Mouse (Mus musculus): ENCODE results near the gene 4921504E06Rik. TPM values are rescaled to one million over a fixed set of nuclear protein-coding genes. Genes with fewer than 3 reads are reported as not detected.

The 4921504E06Rik gene
- polyA plus RNA-seq, 1 experiment from 2014 or later, result not detected

GRCm38 (mm10) chr2:19490262-19490661 lies 63.5 kb downstream of the 4921504E06Rik start:
- 58% methylated on average over 3 of the region's 3 CpGs for WGBS
- Histone ChIP-seq H3K36me3 (ENCODE audit: control insufficient read depth, insufficient read depth, low read length) (no peaks in the 10 kb centered on the region), H3K27me3 (ENCODE audit: control insufficient read depth, insufficient read depth, low read length) (no peaks in the 10 kb centered on the region), H3K9me3 (ENCODE audit: control insufficient read depth, low read length) (no peaks in the 10 kb centered on the region), H3K4me1 (replicated peaks; ENCODE audit: control insufficient read depth, insufficient read depth) (no peaks in the 10 kb centered on the region), H3K27ac (replicated peaks) (no peak overlapping the region), H3K4me3 (ENCODE audit: low read depth, low read length) (no peak overlapping the region), H3K9ac (ENCODE audit: low read length) (no peak overlapping the region), H3K4me2 (replicated peaks; ENCODE audit: low read depth) (no peak overlapping the region)
- no peak for DNase-seq (ENCODE audit: low spot score)
- no peak for ATAC-seq (ENCODE audit: low FRiP score, low TSS enrichment)
- TF ChIP-seq CTCF (IDR thresholded peaks at IDR 0.05; ENCODE audit: low read depth) (no peak), EP300 (optimal IDR thresholded peaks at IDR 0.05) (no peak)

- DNase-seq (ENCODE audit: low spot score) (no peak), ATAC-seq (ENCODE audit: low FRiP score, low TSS enrichment) (no peak)
- H3K27me3 ChIP-seq (ENCODE audit: control insufficient read depth, insufficient read depth, low read length), result no peaks in the 10 kb centered on the region; the same call in 1 of the 2 replicates
- no peak overlapping the region for H3K9ac ChIP-seq (ENCODE audit: low read length)
- H3K27ac ChIP-seq (replicated peaks), result no peak overlapping the region
- no peak overlapping the region for H3K4me2 ChIP-seq (replicated peaks; ENCODE audit: low read depth)
- H3K4me3 ChIP-seq (ENCODE audit: low read depth, low read length), result no peak overlapping the region
- H3K9me3 ChIP-seq (ENCODE audit: control insufficient read depth, low read length), result no peaks in the 10 kb centered on the region
- no peaks in the 10 kb centered on the region for H3K4me1 ChIP-seq (replicated peaks; ENCODE audit: control insufficient read depth, insufficient read depth)
- H3K36me3 ChIP-seq (ENCODE audit: control insufficient read depth, insufficient read depth, low read length), result no peaks in the 10 kb centered on the region
- WGBS, result 47% methylated on average over 2 of the region's 2 CpGs
- TF ChIP-seq CTCF (IDR thresholded peaks at IDR 0.05; ENCODE audit: low read depth), result no peak
- TF ChIP-seq EP300 (optimal IDR thresholded peaks at IDR 0.05), result no peak
These were observed 91.8 kb downstream of the 4921504E06Rik start for GRCm38 (mm10) chr2:19461940-19462339.

GRCm38 (mm10) chr2:19458785-19459184 lies 94.9 kb downstream of the 4921504E06Rik start:
- WGBS, result 39% methylated on average over 2 of the region's 2 CpGs
- no peak for ATAC-seq (ENCODE audit: low FRiP score, low TSS enrichment)
- Histone ChIP-seq H3K4me3 (ENCODE audit: low read depth, low read length) (no peak overlapping the region), H3K27me3 (ENCODE audit: control insufficient read depth, insufficient read depth, low read length) (peaks cover 4% of the 10 kb centered on the region; the same call in 1 of the 2 replicates), H3K9ac (ENCODE audit: low read length) (no peak overlapping the region), H3K9me3 (ENCODE audit: control insufficient read depth, low read length) (no peaks in the 10 kb centered on the region), H3K4me1 (replicated peaks; ENCODE audit: control insufficient read depth, insufficient read depth) (no peaks in the 10 kb centered on the region), H3K4me2 (replicated peaks; ENCODE audit: low read depth) (no peak overlapping the region), H3K27ac (replicated peaks) (no peak overlapping the region), H3K36me3 (ENCODE audit: control insufficient read depth, insufficient read depth, low read length) (no peaks in the 10 kb centered on the region)
- no peak for DNase-seq (ENCODE audit: low spot score)
- TF ChIP-seq EP300 (optimal IDR thresholded peaks at IDR 0.05), result no peak
- TF ChIP-seq CTCF (IDR thresholded peaks at IDR 0.05; ENCODE audit: low read depth), result no peak

- Histone ChIP-seq H3K27me3 (ENCODE audit: control insufficient read depth, insufficient read depth, low read length) (peaks cover 14% of the 10 kb centered on the region; the same call in 1 of the 2 replicates), H3K9ac (ENCODE audit: low read length) (no peak overlapping the region), H3K36me3 (ENCODE audit: control insufficient read depth, insufficient read depth, low read length) (no peaks in the 10 kb centered on the region), H3K4me3 (ENCODE audit: low read depth, low read length) (no peak overlapping the region), H3K4me2 (replicated peaks; ENCODE audit: low read depth) (no peak overlapping the region), H3K9me3 (ENCODE audit: control insufficient read depth, low read length) (no peaks in the 10 kb centered on the region), H3K4me1 (replicated peaks; ENCODE audit: control insufficient read depth, insufficient read depth) (no peaks in the 10 kb centered on the region), H3K27ac (replicated peaks) (no peak overlapping the region)
- DNase-seq (ENCODE audit: low spot score) (no peak), ATAC-seq (ENCODE audit: low FRiP score, low TSS enrichment) (no peak)
- WGBS, result 21% methylated on average over 10 of the region's 10 CpGs
- no peak for TF ChIP-seq CTCF (IDR thresholded peaks at IDR 0.05; ENCODE audit: low read depth)
- TF ChIP-seq EP300 (optimal IDR thresholded peaks at IDR 0.05), result no peak
These were observed 97.7 kb downstream of the 4921504E06Rik start for GRCm38 (mm10) chr2:19455857-19456482.

- Histone ChIP-seq H3K27me3 (ENCODE audit: control insufficient read depth, insufficient read depth, low read length) (peaks cover 18% of the 10 kb centered on the region; the same call in 1 of the 2 replicates), H3K9ac (ENCODE audit: low read length) (no peak overlapping the region), H3K36me3 (ENCODE audit: control insufficient read depth, insufficient read depth, low read length) (no peaks in the 10 kb centered on the region), H3K27ac (replicated peaks) (no peak overlapping the region), H3K9me3 (ENCODE audit: control insufficient read depth, low read length) (no peaks in the 10 kb centered on the region), H3K4me3 (ENCODE audit: low read depth, low read length) (no peak overlapping the region), H3K4me2 (replicated peaks; ENCODE audit: low read depth) (no peak overlapping the region), H3K4me1 (replicated peaks; ENCODE audit: control insufficient read depth, insufficient read depth) (no peaks in the 10 kb centered on the region)
- WGBS, result 5% methylated on average over 5 of the region's 5 CpGs
- DNase-seq (ENCODE audit: low spot score), result no peak
- TF ChIP-seq EP300 (optimal IDR thresholded peaks at IDR 0.05) (no peak), CTCF (IDR thresholded peaks at IDR 0.05; ENCODE audit: low read depth) (no peak)
- ATAC-seq (ENCODE audit: low FRiP score, low TSS enrichment), result no peak
These were observed 98.5 kb downstream of the 4921504E06Rik start for GRCm38 (mm10) chr2:19455228-19455627.

- peaks cover 24% of the 10 kb centered on the region; the same call in 1 of the 2 replicates for H3K27me3 ChIP-seq (ENCODE audit: control insufficient read depth, insufficient read depth, low read length)
- no peak for TF ChIP-seq EP300 (optimal IDR thresholded peaks at IDR 0.05)
- no peak for TF ChIP-seq CTCF (IDR thresholded peaks at IDR 0.05; ENCODE audit: low read depth)
- no peak overlapping the region for H3K4me3 ChIP-seq (ENCODE audit: low read depth, low read length)
- no peak overlapping the region for H3K4me2 ChIP-seq (replicated peaks; ENCODE audit: low read depth)
- no peak overlapping the region for H3K27ac ChIP-seq (replicated peaks)
- no peak for ATAC-seq (ENCODE audit: low FRiP score, low TSS enrichment)
- no peak overlapping the region for H3K9ac ChIP-seq (ENCODE audit: low read length)
- WGBS, result under 1% methylated on average over 19 of the region's 19 CpGs
- H3K9me3 ChIP-seq (ENCODE audit: control insufficient read depth, low read length), result no peaks in the 10 kb centered on the region
- no peaks in the 10 kb centered on the region for H3K36me3 ChIP-seq (ENCODE audit: control insufficient read depth, insufficient read depth, low read length)
- DNase-seq (ENCODE audit: low spot score), result no peak
- H3K4me1 ChIP-seq (replicated peaks; ENCODE audit: control insufficient read depth, insufficient read depth), result no peaks in the 10 kb centered on the region
These were observed 101.1 kb downstream of the 4921504E06Rik start for GRCm38 (mm10) chr2:19452531-19453055.

Data from stomach, postnatal 0 days (tissue).